Mouse (Mus musculus): ENCODE data around the gene Ostc.

DNA sequence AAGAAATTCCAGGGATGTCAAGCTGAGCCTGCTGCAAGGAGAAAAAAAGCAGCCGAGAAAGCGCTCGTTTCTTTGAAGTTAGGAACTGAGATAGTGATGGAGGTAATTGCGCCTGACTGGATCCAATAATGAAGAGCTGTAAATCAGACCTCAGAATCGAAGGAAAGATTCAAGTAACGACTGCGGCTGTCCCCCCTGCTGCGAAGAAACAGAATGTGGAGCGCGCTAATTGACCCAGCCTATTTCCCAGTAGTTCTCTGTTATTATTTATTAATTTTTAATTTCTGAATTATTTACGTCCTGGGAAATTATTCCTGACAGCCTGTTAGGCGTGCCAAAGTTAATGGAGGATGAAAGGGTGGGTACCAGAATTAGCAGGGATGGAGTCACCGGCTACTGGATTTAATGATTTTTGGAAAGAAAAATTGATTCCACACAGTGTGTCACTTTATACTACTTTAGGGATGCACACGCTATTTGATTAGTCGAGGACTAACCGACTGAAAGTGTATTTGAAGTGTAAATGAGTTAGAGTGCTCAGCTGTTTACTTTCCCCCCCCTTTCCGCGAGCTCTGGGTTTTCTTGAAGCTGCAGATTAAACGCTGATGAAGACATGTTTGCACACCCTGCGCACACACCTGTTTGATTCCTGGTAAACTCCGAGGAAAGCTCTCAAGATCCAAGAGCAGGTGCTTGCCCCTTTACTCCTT is 28.6 kb upstream of the Ostc start:
- TF ChIP-seq CTCF (IDR thresholded peaks at IDR 0.05; ENCODE audit: low read depth, low read length), result no peak
- no peak for TF ChIP-seq POLR2A (IDR thresholded peaks at IDR 0.05; ENCODE audit: extremely low read depth, insufficient read depth, low read length)

Data from liver, adult 2 months (tissue).